Comparison of ENCODE assay signal across 16 mouse cellular contexts in the genomic region with DNA sequence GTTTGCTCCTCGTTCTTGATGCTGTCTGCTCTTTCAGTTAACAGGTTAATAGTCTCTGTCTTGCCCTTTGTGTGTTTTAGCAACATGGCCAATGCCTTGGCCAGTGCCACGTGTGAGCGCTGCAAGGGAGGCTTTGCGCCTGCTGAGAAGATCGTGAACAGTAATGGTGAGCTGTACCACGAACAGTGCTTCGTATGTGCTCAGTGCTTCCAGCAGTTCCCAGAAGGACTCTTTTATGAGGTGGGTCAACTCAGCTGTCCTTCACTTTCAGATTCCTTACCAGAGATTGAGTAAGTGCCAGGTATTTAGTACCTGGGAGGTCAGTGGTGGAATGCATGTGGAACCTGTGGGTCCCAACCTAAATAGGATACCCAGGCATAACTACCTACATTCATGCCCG.
"Had no signal": no experiment of that assay in that cellular context is flagged by ENCODE, and none has a peak within 500 bp of the region (broad histone marks: within the 10 kb centered on the region; RNA-seq: fewer than 3 reads in every experiment).

No protein-coding gene starts in this region.

- ATAC-seq: midbrain, embryonic 16.5 days had no signal

- H3K4me1 ChIP-seq: limb, embryonic 13.5 days; midbrain, embryonic 10.5 days had no signal

- DNase-seq: kidney, adult 2 months; kidney, postnatal 14 days; left cerebral cortex, postnatal 4 days; lung, adult 18-20 months; lung, postnatal 4 days; retina, postnatal 1 day; right cerebral cortex, postnatal 4 days; spleen, adult 18-20 months; thymus, adult 18-20 months; thymus, postnatal 14 days had no signal

- H3K27me3 ChIP-seq: kidney, embryonic 15.5 days; limb, embryonic 13.5 days; neural tube, embryonic 13.5 days had no signal

- H3K4me2 ChIP-seq: kidney, embryonic 15.5 days; limb, embryonic 13.5 days; neural tube, embryonic 13.5 days had no signal

- H3K9me3 ChIP-seq: kidney, embryonic 15.5 days; limb, embryonic 13.5 days; midbrain, embryonic 10.5 days; neural tube, embryonic 13.5 days had no signal

- H3K27ac ChIP-seq: kidney, embryonic 15.5 days; limb, embryonic 13.5 days; liver, embryonic 14.5 days; midbrain, embryonic 10.5 days; neural tube, embryonic 13.5 days had no signal

- H3K4me3 ChIP-seq: kidney, embryonic 15.5 days; limb, embryonic 13.5 days; midbrain, embryonic 10.5 days; neural tube, embryonic 13.5 days had no signal

- H3K9ac ChIP-seq: kidney, embryonic 15.5 days; limb, embryonic 13.5 days; liver, embryonic 14.5 days; neural tube, embryonic 13.5 days had no signal
